Mouse (Mus musculus) heart, adult 8-10 months (tissue): ENCODE results near the gene Pidd1. TPM values are rescaled to one million over a fixed set of nuclear protein-coding genes. Genes with fewer than 3 reads are reported as not detected.
"Not testable (repeated sequence)": the region's sequence is repeated elsewhere in the genome, so short reads cannot be mapped to it uniquely, and the experiment has no call there.

Source experiments
- DNase-seq: peaks from one replicate; pipeline ENCODE4 v3.0.0; 2022; ENCODE audit warnings: low spot score
- total RNA-seq, 4 experiments: library from RNA; stranded (reverse); gene quantifications; 2 replicates each; pipeline ENCODE4 v1.2.4; 2022

Pidd1 gene
- total RNA-seq, 4 experiments from 2014 or later: 0.32 to 0.62 (median 0.44) TPM

GRCm38 (mm10) chr7:141458661-141459060, 14.8 kb upstream of the Pidd1 start:
- no peak for DNase-seq

GRCm38 (mm10) chr7:141457986-141458660, 14.3 kb upstream of the Pidd1 start:
- DNase-seq: peak; percentile 44

- no peak for DNase-seq
Observed at GRCm38 (mm10) chr7:141457236-141457635, 13.4 kb upstream of the Pidd1 start.

- DNase-seq: no peak
Observed at GRCm38 (mm10) chr7:141456739-141457138, 12.9 kb upstream of the Pidd1 start.

GRCm38 (mm10) chr7:141455610-141456314, 11.9 kb upstream of the Pidd1 start:
- DNase-seq: peak; percentile 88

GRCm38 (mm10) chr7:141454967-141455551, 11.2 kb upstream of the Pidd1 start, which contains the start of gene Pnpla2:
Gene Pnpla2 (plus strand): TSS chr7:141455198.
- DNase-seq: peak; percentile 91

GRCm38 (mm10) chr7:141453636-141454035, 9.8 kb upstream of the Pidd1 start:
- no peak for DNase-seq

- DNase-seq: no peak
Observed at GRCm38 (mm10) chr7:141451928-141452327, 8.1 kb upstream of the Pidd1 start.

GRCm38 (mm10) chr7:141447110-141447991, 3.5 kb upstream of the Pidd1 start, which contains the start of gene Rplp2:
Gene Rplp2 (plus strand): TSS chr7:141447370.
- peak; percentile 95 for DNase-seq

- not testable (repeated sequence) for DNase-seq
Observed at GRCm38 (mm10) chr7:141446374-141446773, 2.5 kb upstream of the Pidd1 start.

- no peak for DNase-seq
Observed at GRCm38 (mm10) chr7:141443081-141443821, 574 bp downstream of the Pidd1 start.

GRCm38 (mm10) chr7:141442199-141442598, 1.6 kb downstream of the Pidd1 start:
- DNase-seq: no peak

GRCm38 (mm10) chr7:141441460-141441859, 2.4 kb downstream of the Pidd1 start:
- DNase-seq: no peak

GRCm38 (mm10) chr7:141440613-141441012, 3.2 kb downstream of the Pidd1 start:
- DNase-seq: no peak

GRCm38 (mm10) chr7:141439811-141440210, 4.0 kb downstream of the Pidd1 start:
- no peak for DNase-seq

GRCm38 (mm10) chr7:141439140-141439679, 4.6 kb downstream of the Pidd1 start:
- DNase-seq: no peak

GRCm38 (mm10) chr7:141438201-141438968, 5.4 kb downstream of the Pidd1 start:
- no peak for DNase-seq

- peak; percentile 74 for DNase-seq
Observed at GRCm38 (mm10) chr7:141437178-141438120, 6.4 kb downstream of the Pidd1 start, which contains the start of gene Slc25a22. Gene Slc25a22 (minus strand): TSS chr7:141437892.

- DNase-seq: no peak
Observed at GRCm38 (mm10) chr7:141436523-141436892, 7.3 kb downstream of the Pidd1 start.
